Mouse (Mus musculus) lung, postnatal 0 days (tissue): ENCODE data around the gene Chst3. TPM values are rescaled to one million over a fixed set of nuclear protein-coding genes. Genes with fewer than 3 reads are reported as not detected.
A peak's percentile ranks its signal among the peaks of the same experiment; 100 is the strongest.

Source experiments
- ATAC-seq: fragments of 200-750 bp; cut with Nextera tagmentation; 2 replicates; pipeline ENCODE4 v1.8.0; 2017; ENCODE audit warnings: moderate library complexity
- DNase-seq: peaks from one replicate; pipeline ENCODE4 v3.0.0-alpha.2; 2016; ENCODE audit warnings: low spot score
- H3K27ac ChIP-seq: fragments of 300-500 bp; sonication (generic); 2 replicates; pipeline ENCODE4 v1.5.1; 2014; ENCODE audit warnings: antibody characterized with exemption, mild to moderate bottlenecking, low read length, mixed read lengths
- H3K27me3 ChIP-seq: fragments of 300-500 bp; sonication (generic); replicated peaks from 2 replicates; pipeline ENCODE4 v1.6.1; 2014; ENCODE audit warnings: low read length, mixed read lengths; ENCODE audit not compliant: insufficient read depth
- H3K36me3 ChIP-seq: fragments of 300-500 bp; sonication (generic); 2 replicates; pipeline ENCODE4 v1.6.1; 2014; ENCODE audit warnings: low read length, mixed read lengths; ENCODE audit not compliant: insufficient read depth
- H3K4me1 ChIP-seq: fragments of 300-500 bp; sonication (generic); 2 replicates; pipeline ENCODE4 v1.6.1; 2014; ENCODE audit warnings: antibody characterized with exemption, low read depth, low read length, mixed read lengths; ENCODE audit not compliant: insufficient read depth
- H3K4me2 ChIP-seq: fragments of 300-500 bp; sonication (generic); replicated peaks from 2 replicates; pipeline ENCODE4 v1.6.1; 2014; ENCODE audit warnings: low read depth, mild to moderate bottlenecking, low read length, moderate library complexity, mixed read lengths
- H3K4me3 ChIP-seq: fragments of 300-500 bp; sonication (generic); 2 replicates; pipeline ENCODE4 v1.5.1; 2014; ENCODE audit warnings: low read depth, low read length
- H3K9ac ChIP-seq: fragments of 300-500 bp; sonication (generic); replicated peaks from 2 replicates; pipeline ENCODE4 v1.6.1; 2014; ENCODE audit warnings: low read depth, mild to moderate bottlenecking
- H3K9me3 ChIP-seq: fragments of 300-500 bp; sonication (generic); 2 replicates; pipeline ENCODE4 v1.6.1; 2016; ENCODE audit warnings: low read length, mixed read lengths
- CTCF ChIP-seq: IDR thresholded peaks from 2 replicates; pipeline ENCODE4 v1.5.1; 2016; ENCODE audit warnings: antibody characterized with exemption, mild to moderate bottlenecking
- EP300 ChIP-seq: IDR thresholded peaks from 2 replicates; pipeline ENCODE4 v1.6.1; 2016; ENCODE audit warnings: antibody characterized with exemption, mild to moderate bottlenecking, control low read depth
- WGBS: fragments of 180-500 bp; shearing (Covaris S2); extraction: QIAGEN DNeasy Blood & Tissue Kit; methylation state at CpG from one replicate; pipeline ENCODE4 v1.1.7; 2014; 5-methylcytosine and 5-hydroxymethylcytosine counted together
- polyA plus RNA-seq: library from polyadenylated mRNA; unstranded; fragments of >200 nt; fragmentation: Nextera tagmentation; extraction: Ambion mirVana; gene quantifications from 2 replicates; pipeline ENCODE4 v1.2.1, GENCODE M21; 2015

Chst3 gene
- polyA plus RNA-seq, 1 experiment from 2014 or later = 1.8 TPM

DNA sequence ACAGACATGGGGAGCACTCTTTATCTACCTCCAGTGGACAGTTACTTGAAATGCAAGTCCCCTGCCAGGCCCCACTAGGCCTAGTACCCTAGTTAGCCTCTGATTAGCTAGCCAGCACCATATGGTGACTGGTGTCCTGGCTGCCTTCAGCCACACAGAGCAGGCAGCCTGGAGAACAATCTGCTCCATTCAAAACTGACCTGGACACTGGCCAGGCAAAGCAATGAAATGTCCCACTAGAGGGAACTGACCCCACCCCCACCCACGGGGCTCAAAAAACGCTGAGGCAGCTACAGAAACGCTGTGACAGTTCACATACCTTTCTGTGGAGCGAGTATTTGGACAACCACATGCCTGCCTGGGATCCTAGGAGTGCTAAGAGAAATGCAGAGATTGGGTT is 24.0 kb downstream of the Chst3 start:
- Histone ChIP-seq H3K9me3 (no peaks in the 10 kb centered on the region), H3K4me2 (no peak overlapping the region), H3K36me3 (no peaks in the 10 kb centered on the region), H3K27me3 (0 out of 2 replicates have a peak, but pooled peaks cover 7% of the 10 kb centered on the region), H3K9ac (no peak overlapping the region), H3K4me1 (no peaks in the 10 kb centered on the region), H3K4me3 (no peak overlapping the region), H3K27ac (0 out of 2 replicates have a peak overlapping the region, but pooled peaks have one; percentile 38)
- DNase-seq = peak; percentile 60
- 20% methylated on average over 4 of the region's 4 CpGs for WGBS
- TF ChIP-seq CTCF (peak; percentile 22; the same call in 1 of the 2 replicates), EP300 (no peak)
- no peak for ATAC-seq

DNA sequence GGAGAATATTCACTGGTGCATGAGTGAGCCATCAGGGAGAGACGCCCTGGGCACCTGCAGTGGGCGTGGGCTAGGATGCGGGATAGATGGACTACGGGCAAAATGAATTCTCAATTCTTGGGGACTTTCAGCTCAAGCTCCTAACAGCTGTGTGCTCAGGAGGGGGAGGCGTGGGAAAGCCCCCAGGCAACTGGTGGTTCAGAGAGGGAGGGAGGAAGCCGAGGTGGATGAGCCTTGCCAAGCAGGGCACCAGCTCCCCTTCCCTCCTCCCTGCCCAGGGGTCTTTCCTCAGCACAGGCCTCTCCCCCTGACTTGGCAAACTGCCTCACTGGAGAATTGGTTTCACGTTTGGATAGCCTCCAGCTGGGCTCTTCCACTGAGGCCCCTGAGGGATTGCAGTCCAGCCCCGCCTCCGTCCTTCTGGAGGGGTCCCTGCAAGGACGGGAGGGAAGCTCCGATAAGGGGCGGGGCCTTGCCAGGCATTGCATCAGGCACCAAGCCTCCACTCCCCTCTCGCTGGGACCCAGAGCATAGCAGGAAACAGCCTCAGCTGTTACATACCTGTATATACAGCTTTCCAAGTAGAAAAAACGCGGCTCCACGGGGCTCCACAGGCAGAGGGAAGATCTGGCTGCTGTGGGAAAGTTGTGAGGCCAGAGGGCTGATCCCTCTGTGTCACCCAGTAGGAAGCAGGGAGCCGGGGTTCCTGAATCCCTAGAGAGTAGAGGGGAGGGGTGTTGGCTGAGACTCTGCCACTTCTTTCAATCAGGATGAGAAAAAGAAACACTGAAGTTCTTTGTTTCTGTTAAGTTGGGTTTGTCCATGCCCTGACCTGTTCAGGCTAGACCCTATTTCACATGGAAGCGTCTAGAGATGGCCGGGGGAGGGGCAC is 25.3 kb downstream of the Chst3 start:
- no peaks in the 10 kb centered on the region for H3K4me1 ChIP-seq
- 6% methylated on average over 19 of the region's 19 CpGs for WGBS
- peak; percentile 56 for ATAC-seq
- no peaks in the 10 kb centered on the region for H3K9me3 ChIP-seq
- peak; percentile 86 for DNase-seq
- 0 out of 2 replicates have a peak overlapping the region, but pooled peaks have one; percentile 9 for H3K27ac ChIP-seq
- TF ChIP-seq EP300 (no peak), CTCF (0 out of 2 replicates have a peak, but pooled peaks have one; percentile 11)
- H3K4me2 ChIP-seq = peak overlapping the region; percentile 28
- H3K36me3 ChIP-seq = no peaks in the 10 kb centered on the region
- H3K27me3 ChIP-seq = 0 out of 2 replicates have a peak, but pooled peaks cover 7% of the 10 kb centered on the region
- H3K9ac ChIP-seq = no peak overlapping the region
- no peak overlapping the region for H3K4me3 ChIP-seq

DNA sequence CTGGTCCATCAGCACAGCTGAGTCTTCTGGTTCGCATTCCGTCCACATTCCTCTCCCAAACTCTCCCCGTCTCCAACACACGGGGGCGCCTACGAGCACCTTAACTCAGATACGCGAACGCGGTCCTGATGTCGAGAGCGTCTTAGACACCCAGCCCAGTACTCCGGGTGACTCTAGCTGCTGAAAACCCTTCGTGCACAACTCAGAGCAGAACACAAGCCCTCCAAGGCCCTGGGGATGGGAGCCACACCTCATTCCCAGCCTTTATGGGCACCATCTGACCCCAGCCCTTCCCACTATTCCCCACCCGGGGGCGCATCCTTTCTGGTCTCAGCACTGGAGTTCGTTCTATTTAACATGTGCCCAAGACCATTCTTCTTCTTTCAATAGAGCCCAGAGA is 27.3 kb downstream of the Chst3 start:
- no peak overlapping the region for H3K27ac ChIP-seq
- H3K4me1 ChIP-seq = no peaks in the 10 kb centered on the region
- no peaks in the 10 kb centered on the region for H3K36me3 ChIP-seq
- ATAC-seq = peak; percentile 62
- DNase-seq = peak; percentile 82
- H3K9ac ChIP-seq = no peak overlapping the region
- 0 out of 2 replicates have a peak, but pooled peaks cover 7% of the 10 kb centered on the region for H3K27me3 ChIP-seq
- 1% methylated on average over 17 of the region's 17 CpGs for WGBS
- no peak overlapping the region for H3K4me3 ChIP-seq
- H3K9me3 ChIP-seq = no peaks in the 10 kb centered on the region
- peak overlapping the region; percentile 40 for H3K4me2 ChIP-seq
- TF ChIP-seq EP300 = no peak
- TF ChIP-seq CTCF = peak; percentile 88

DNA sequence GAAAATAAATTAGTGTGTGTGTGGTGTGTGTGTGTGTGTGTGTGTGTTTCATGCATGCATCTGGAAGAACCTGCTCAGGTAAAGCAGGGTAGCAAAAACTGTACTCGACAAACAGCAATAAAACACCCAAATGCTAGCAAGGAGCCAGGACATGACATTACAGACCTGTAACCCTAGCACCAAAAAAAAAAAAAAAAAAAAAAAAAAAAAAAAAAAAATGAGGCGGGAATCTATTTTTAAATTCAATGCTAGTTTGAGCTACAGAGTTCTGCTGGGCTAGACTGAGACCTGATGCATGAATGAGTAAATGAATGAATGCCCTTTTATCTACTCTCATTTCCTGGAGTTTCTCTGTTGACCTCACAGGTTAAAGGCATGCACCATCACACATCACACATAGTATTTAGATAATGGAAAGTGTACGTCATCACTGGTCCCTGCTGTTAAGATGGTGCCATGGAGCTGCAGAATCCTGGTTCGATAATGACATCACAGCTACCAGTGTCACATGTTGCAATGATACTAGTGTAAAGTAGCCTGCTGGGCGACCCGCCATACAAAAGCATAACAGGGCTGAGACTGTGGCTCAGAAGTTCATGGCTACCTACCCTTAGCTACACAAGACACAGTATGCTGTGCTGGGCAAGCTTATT is 29.4 kb downstream of the Chst3 start:
- Histone ChIP-seq H3K27ac (no peak overlapping the region), H3K4me2 (no peak overlapping the region), H3K9ac (no peak overlapping the region), H3K27me3 (0 out of 2 replicates have a peak, but pooled peaks cover 7% of the 10 kb centered on the region), H3K4me3 (no peak overlapping the region), H3K9me3 (no peaks in the 10 kb centered on the region), H3K4me1 (no peaks in the 10 kb centered on the region), H3K36me3 (no peaks in the 10 kb centered on the region)
- 87% methylated on average over 6 of the region's 6 CpGs for WGBS
- DNase-seq (no peak), ATAC-seq (no peak)
- TF ChIP-seq CTCF = no peak
- no peak for TF ChIP-seq EP300

DNA sequence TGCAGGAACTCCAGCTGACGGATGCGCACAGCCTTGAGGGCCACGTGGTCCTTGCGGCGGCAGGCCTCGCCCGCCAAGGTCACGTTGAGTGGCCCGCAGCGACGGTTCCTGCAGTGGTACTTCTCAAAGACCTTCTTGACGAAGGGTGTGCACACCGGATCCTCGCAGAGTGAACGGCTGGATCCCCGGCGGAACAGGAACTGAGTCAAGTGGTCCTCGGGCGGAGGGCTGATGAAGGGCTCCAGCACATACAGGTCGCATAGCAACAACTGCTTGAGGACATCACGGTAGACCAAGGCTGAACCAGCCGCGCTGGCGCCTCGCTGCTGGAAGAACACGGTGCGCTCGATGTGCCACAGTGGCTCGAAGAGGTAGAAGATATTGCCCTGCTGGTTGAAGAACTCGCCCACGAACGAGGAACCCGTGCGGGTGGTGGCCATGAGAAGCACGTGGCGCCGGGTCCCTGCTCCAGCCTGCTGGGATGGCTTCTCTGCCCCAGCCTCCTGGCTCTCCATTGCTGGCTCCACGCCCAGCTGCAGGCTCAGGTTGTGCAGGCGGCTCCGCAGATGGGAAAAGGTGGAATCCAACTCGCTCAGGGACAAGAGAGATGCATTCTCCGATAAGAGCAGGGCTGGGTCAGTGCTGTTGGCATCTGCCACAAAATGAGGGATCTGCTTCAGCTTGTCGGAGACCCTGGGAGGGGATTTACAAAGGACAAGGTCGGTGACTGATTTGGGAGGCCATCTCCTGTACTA is 32.7 kb downstream of the Chst3 start:
- H3K4me3 ChIP-seq = no peak overlapping the region
- peak; percentile 91 for ATAC-seq
- no peaks in the 10 kb centered on the region for H3K36me3 ChIP-seq
- TF ChIP-seq CTCF (no peak), EP300 (no peak)
- DNase-seq = peak; percentile 78
- no peaks in the 10 kb centered on the region for H3K27me3 ChIP-seq
- no peak overlapping the region for H3K9ac ChIP-seq
- 0 out of 2 replicates have a peak overlapping the region, but pooled peaks have one; percentile 14 for H3K4me2 ChIP-seq
- no peak overlapping the region for H3K27ac ChIP-seq
- H3K4me1 ChIP-seq = no peaks in the 10 kb centered on the region
- H3K9me3 ChIP-seq = no peaks in the 10 kb centered on the region
- WGBS = 62% methylated on average over 44 of the region's 44 CpGs
